Mouse (Mus musculus) ovary, adult 2 months (tissue): ENCODE measurements around the gene Scnn1b. TPM values are rescaled to one million over a fixed set of nuclear protein-coding genes. Genes with fewer than 3 reads are reported as not detected.

Experiments
- polyA plus RNA-seq: library from polyadenylated mRNA; depleted of rRNA; stranded (reverse); fragments of >200 nt; gene quantifications from 2 replicates; pipeline ENCODE4 v1.2.3, GENCODE M21; 2012; rRNA removed

Gene Scnn1b
- polyA plus RNA-seq = 2.5 and 6.5 TPM in 2 replicates

GRCm38 (mm10) chr7:121864858-121865585 lies at the start of gene Scnn1b:
Gene Scnn1b (plus strand): TSS chr7:121865038.

Other genes starting within 250 kb of the Scnn1b start
- 6.6 and 9.7 TPM in 2 replicates for gene Usp31, start 157.8 kb upstream of the Scnn1b start, polyA plus RNA-seq
- 0.10 TPM in 1 of 2 replicates, not detected in the other for gene Scnn1g, start 130.6 kb upstream of the Scnn1b start, polyA plus RNA-seq
- 23.1 and 26.4 TPM in 2 replicates for gene Cog7, start 116.7 kb downstream of the Scnn1b start, polyA plus RNA-seq
- 124 and 157 TPM in 2 replicates for gene Gga2, start 156.2 kb downstream of the Scnn1b start, polyA plus RNA-seq
- gene Ubfd1, start 202.1 kb downstream of the Scnn1b start, polyA plus RNA-seq = 35.1 and 48.5 TPM in 2 replicates
- gene Ears2, start 202.2 kb downstream of the Scnn1b start, polyA plus RNA-seq = 22.3 and 25.2 TPM in 2 replicates
- 426 and 1,314 TPM in 2 replicates for gene Ndufab1, start 236.8 kb downstream of the Scnn1b start, polyA plus RNA-seq